Mouse (Mus musculus) myocyte (in vitro differentiated cells): Measurements from ENCODE around the gene Kirrel3.

Experiments
- CEBPB ChIP-seq: IDR thresholded peaks from 2 replicates; pipeline ENCODE4 v1.6.1; 2011; ENCODE audit warnings: mild to moderate bottlenecking, moderate library complexity; ENCODE audit not compliant: poor library complexity, insufficient read depth, severe bottlenecking
- E2F4 ChIP-seq: IDR thresholded peaks from one replicate; pipeline ENCODE4 v1.6.1; 2011; ENCODE audit warnings: mild to moderate bottlenecking, control low read depth, moderate library complexity; ENCODE audit not compliant: insufficient read depth
- MAX ChIP-seq: IDR thresholded peaks from one replicate; pipeline ENCODE4 v1.6.1; 2011; ENCODE audit warnings: low read depth, mild to moderate bottlenecking, control low read depth
- POLR2A ChIP-seq: IDR thresholded peaks from one replicate; pipeline ENCODE4 v1.6.1; 2011; ENCODE audit warnings: low read depth, mild to moderate bottlenecking, control low read depth, moderate library complexity; ENCODE audit not compliant: insufficient read length
- POLR2AphosphoS2 ChIP-seq: IDR thresholded peaks from one replicate; pipeline ENCODE4 v1.6.1; 2011; ENCODE audit warnings: low read depth, control low read depth; ENCODE audit not compliant: insufficient read length
- REST ChIP-seq: IDR thresholded peaks from one replicate; pipeline ENCODE4 v1.6.1; 2011; ENCODE audit warnings: mild to moderate bottlenecking, control low read depth, moderate library complexity; ENCODE audit not compliant: insufficient read depth, insufficient read length
- SRF ChIP-seq: IDR thresholded peaks from one replicate; pipeline ENCODE4 v1.6.1; 2011; ENCODE audit warnings: low read depth; ENCODE audit not compliant: control insufficient read depth, insufficient read length
- TCF12 ChIP-seq: IDR thresholded peaks from one replicate; pipeline ENCODE4 v1.6.1; 2011; ENCODE audit warnings: mild to moderate bottlenecking, control low read depth; ENCODE audit not compliant: poor library complexity, insufficient read depth, severe bottlenecking

GRCm38 (mm10) chr9:34739431-34739830, 253.7 kb downstream of the Kirrel3 start:
- TF ChIP-seq TCF12: no peak
- TF ChIP-seq MAX: no peak
- TF ChIP-seq E2F4: no peak
- TF ChIP-seq POLR2A: no peak
- TF ChIP-seq REST: no peak
- no peak for TF ChIP-seq CEBPB
- TF ChIP-seq SRF: no peak
- TF ChIP-seq POLR2AphosphoS2: no peak
